Mouse (Mus musculus): ENCODE measurements around the gene Cntfr. TPM values are rescaled to one million over a fixed set of nuclear protein-coding genes. Genes with fewer than 3 reads are reported as not detected.

The Cntfr gene
- polyA plus RNA-seq, 1 experiment = 3.0 TPM

- 92% methylated on average over 13 of the region's 13 CpGs for WGBS
- no peak for TF ChIP-seq CTCF (IDR thresholded peaks at IDR 0.05; ENCODE audit: borderline replicate concordance, control insufficient read depth, extremely low read depth, insufficient read depth, low read length, poor library complexity)
- TF ChIP-seq POLR2A (IDR thresholded peaks at IDR 0.05; ENCODE audit: control insufficient read depth, extremely low read depth, insufficient read depth, low read length, poor library complexity) = no peak
- Histone ChIP-seq H3K27ac (ENCODE audit: control insufficient read depth, insufficient read depth, low read length) (no peak overlapping the region), H3K36me3 (ENCODE audit: control insufficient read depth, insufficient read depth, low read length) (no peaks in the 10 kb centered on the region), H3K4me3 (ENCODE audit: control insufficient read depth, insufficient read depth, low read length) (no peak overlapping the region), H3K4me1 (replicated peaks; ENCODE audit: control insufficient read depth, insufficient read depth, low read length) (peaks cover 1% of the 10 kb centered on the region; the same call in 1 of the 2 replicates), H3K27me3 (ENCODE audit: control insufficient read depth, insufficient read depth, low read length) (no peaks in the 10 kb centered on the region)
- no peak for DNase-seq
These were observed 37.3 kb downstream of the Cntfr start for GRCm38 (mm10) chr4:41659556-41659955.

GRCm38 (mm10) chr4:41658566-41659384 is 38.1 kb downstream of the Cntfr start:
- no peaks in the 10 kb centered on the region for H3K4me1 ChIP-seq (replicated peaks; ENCODE audit: control insufficient read depth, insufficient read depth, low read length)
- WGBS = 39% methylated on average over 25 of the region's 25 CpGs
- H3K27ac ChIP-seq (ENCODE audit: control insufficient read depth, insufficient read depth, low read length) = no peak overlapping the region
- no peak overlapping the region for H3K4me3 ChIP-seq (ENCODE audit: control insufficient read depth, insufficient read depth, low read length)
- H3K27me3 ChIP-seq (ENCODE audit: control insufficient read depth, insufficient read depth, low read length) = no peaks in the 10 kb centered on the region
- DNase-seq = no peak
- no peak for TF ChIP-seq CTCF (IDR thresholded peaks at IDR 0.05; ENCODE audit: borderline replicate concordance, control insufficient read depth, extremely low read depth, insufficient read depth, low read length, poor library complexity)
- TF ChIP-seq POLR2A (IDR thresholded peaks at IDR 0.05; ENCODE audit: control insufficient read depth, extremely low read depth, insufficient read depth, low read length, poor library complexity) = no peak
- no peaks in the 10 kb centered on the region for H3K36me3 ChIP-seq (ENCODE audit: control insufficient read depth, insufficient read depth, low read length)

DNA sequence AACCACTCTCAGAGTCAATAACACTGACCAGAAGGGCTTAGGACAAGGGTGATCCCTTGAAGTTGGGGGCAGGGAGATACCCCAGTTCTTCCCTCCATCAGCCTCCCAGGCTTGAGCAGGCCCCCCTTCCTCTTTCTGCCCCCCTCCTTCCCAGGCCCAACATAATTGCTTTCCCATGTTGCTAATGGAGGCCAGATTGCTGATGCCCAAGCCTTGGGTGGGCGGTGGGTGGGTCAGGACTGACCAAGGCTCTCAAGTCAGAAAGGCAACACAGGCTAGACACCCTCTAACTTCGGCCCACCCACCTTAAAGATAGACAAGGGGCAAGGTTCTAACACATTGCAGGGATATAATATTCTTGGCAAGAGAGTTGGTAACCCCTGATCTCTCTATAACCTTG is 41.4 kb downstream of the Cntfr start:
- WGBS = 89% methylated on average over 2 of the region's 2 CpGs
- Histone ChIP-seq H3K27me3 (ENCODE audit: control insufficient read depth, insufficient read depth, low read length) (no peaks in the 10 kb centered on the region), H3K36me3 (ENCODE audit: control insufficient read depth, insufficient read depth, low read length) (no peaks in the 10 kb centered on the region), H3K4me3 (ENCODE audit: control insufficient read depth, insufficient read depth, low read length) (no peak overlapping the region), H3K4me1 (replicated peaks; ENCODE audit: control insufficient read depth, insufficient read depth, low read length) (no peaks in the 10 kb centered on the region), H3K27ac (ENCODE audit: control insufficient read depth, insufficient read depth, low read length) (no peak overlapping the region)
- no peak for DNase-seq
- TF ChIP-seq CTCF (IDR thresholded peaks at IDR 0.05; ENCODE audit: borderline replicate concordance, control insufficient read depth, extremely low read depth, insufficient read depth, low read length, poor library complexity) (no peak), POLR2A (IDR thresholded peaks at IDR 0.05; ENCODE audit: control insufficient read depth, extremely low read depth, insufficient read depth, low read length, poor library complexity) (no peak)

DNA sequence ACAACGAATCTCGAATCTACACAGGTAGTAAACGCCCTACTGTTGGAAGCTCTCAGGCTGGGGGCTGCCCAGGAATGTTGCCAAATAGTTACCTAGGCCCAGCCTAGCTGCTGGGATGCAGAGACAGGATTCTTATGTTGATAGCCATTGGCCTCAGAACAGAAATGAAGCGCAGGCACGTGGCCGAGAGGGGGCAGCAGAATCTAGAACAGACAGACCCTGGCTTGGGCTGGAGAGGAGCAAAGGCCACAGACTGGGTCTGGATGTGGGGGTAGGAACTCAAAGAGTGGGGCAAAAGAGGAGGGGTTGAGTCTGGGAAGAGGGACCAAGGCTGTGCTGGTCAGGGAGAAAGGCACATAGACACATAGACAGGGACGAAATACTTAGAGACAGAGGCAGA is 42.7 kb downstream of the Cntfr start:
- Histone ChIP-seq H3K4me3 (ENCODE audit: control insufficient read depth, insufficient read depth, low read length) (no peak overlapping the region), H3K27me3 (ENCODE audit: control insufficient read depth, insufficient read depth, low read length) (no peaks in the 10 kb centered on the region), H3K36me3 (ENCODE audit: control insufficient read depth, insufficient read depth, low read length) (no peaks in the 10 kb centered on the region), H3K27ac (ENCODE audit: control insufficient read depth, insufficient read depth, low read length) (no peak overlapping the region), H3K4me1 (replicated peaks; ENCODE audit: control insufficient read depth, insufficient read depth, low read length) (no peaks in the 10 kb centered on the region)
- WGBS = 59% methylated on average over 7 of the region's 7 CpGs
- TF ChIP-seq POLR2A (IDR thresholded peaks at IDR 0.05; ENCODE audit: control insufficient read depth, extremely low read depth, insufficient read depth, low read length, poor library complexity) = no peak
- peak; percentile 39; the same call in 1 of the 2 replicates for TF ChIP-seq CTCF (IDR thresholded peaks at IDR 0.05; ENCODE audit: borderline replicate concordance, control insufficient read depth, extremely low read depth, insufficient read depth, low read length, poor library complexity)
- DNase-seq = peak; percentile 13

GRCm38 (mm10) chr4:41653730-41654129 is 43.2 kb downstream of the Cntfr start:
- TF ChIP-seq POLR2A (IDR thresholded peaks at IDR 0.05; ENCODE audit: control insufficient read depth, extremely low read depth, insufficient read depth, low read length, poor library complexity) = no peak
- no peak for TF ChIP-seq CTCF (IDR thresholded peaks at IDR 0.05; ENCODE audit: borderline replicate concordance, control insufficient read depth, extremely low read depth, insufficient read depth, low read length, poor library complexity)
- DNase-seq = no peak
- no peaks in the 10 kb centered on the region for H3K4me1 ChIP-seq (replicated peaks; ENCODE audit: control insufficient read depth, insufficient read depth, low read length)
- 88% methylated on average over 6 of the region's 6 CpGs for WGBS
- H3K4me3 ChIP-seq (ENCODE audit: control insufficient read depth, insufficient read depth, low read length) = no peak overlapping the region
- no peaks in the 10 kb centered on the region for H3K36me3 ChIP-seq (ENCODE audit: control insufficient read depth, insufficient read depth, low read length)
- H3K27ac ChIP-seq (ENCODE audit: control insufficient read depth, insufficient read depth, low read length) = no peak overlapping the region
- no peaks in the 10 kb centered on the region for H3K27me3 ChIP-seq (ENCODE audit: control insufficient read depth, insufficient read depth, low read length)

DNA sequence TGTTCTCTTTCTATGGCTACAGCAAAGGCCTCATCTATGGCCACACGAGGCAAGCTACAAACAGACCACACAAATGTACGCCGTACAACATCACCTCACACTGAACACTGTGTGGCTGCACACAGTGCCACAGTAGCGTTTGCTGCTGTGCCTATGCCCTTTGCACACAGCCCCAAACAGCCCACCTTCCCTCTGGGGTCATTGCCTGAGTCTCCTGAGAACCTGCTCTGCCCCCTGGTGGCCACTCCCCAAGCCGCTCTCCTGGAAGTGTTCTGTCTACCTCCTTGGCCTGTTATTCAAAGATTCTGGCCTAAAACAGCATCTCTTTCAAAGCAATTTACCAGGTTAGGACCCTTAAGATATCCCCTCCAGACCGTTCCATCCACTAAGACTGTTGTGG is 43.6 kb downstream of the Cntfr start:
- TF ChIP-seq POLR2A (IDR thresholded peaks at IDR 0.05; ENCODE audit: control insufficient read depth, extremely low read depth, insufficient read depth, low read length, poor library complexity) (no peak), CTCF (IDR thresholded peaks at IDR 0.05; ENCODE audit: borderline replicate concordance, control insufficient read depth, extremely low read depth, insufficient read depth, low read length, poor library complexity) (peak; percentile 78; the same call in 1 of the 2 replicates)
- Histone ChIP-seq H3K27ac (ENCODE audit: control insufficient read depth, insufficient read depth, low read length) (no peak overlapping the region), H3K4me1 (replicated peaks; ENCODE audit: control insufficient read depth, insufficient read depth, low read length) (no peaks in the 10 kb centered on the region), H3K4me3 (ENCODE audit: control insufficient read depth, insufficient read depth, low read length) (no peak overlapping the region), H3K27me3 (ENCODE audit: control insufficient read depth, insufficient read depth, low read length) (no peaks in the 10 kb centered on the region), H3K36me3 (ENCODE audit: control insufficient read depth, insufficient read depth, low read length) (no peaks in the 10 kb centered on the region)
- 59% methylated on average over 6 of the region's 6 CpGs for WGBS
- peak; percentile 67 for DNase-seq

Data from thymus, adult 2 months (tissue).